Mouse (Mus musculus): ENCODE data around the gene Tiam2. TPM values are rescaled to one million over a fixed set of nuclear protein-coding genes. Genes with fewer than 3 reads are reported as not detected.
"Not testable (repeated sequence)": the region's sequence is repeated elsewhere in the genome, so short reads cannot be mapped to it uniquely, and the experiment has no call there.

Tiam2 gene
- total RNA-seq, 4 experiments from 2014 or later = 82.4 to 86.9 (median 83.6) TPM

- no peak for DNase-seq (ENCODE audit: low spot score in 2 of 2)
Observed at GRCm38 (mm10) chr17:3338821-3339220, 12.4 kb downstream of the Tiam2 start.

- no peak for DNase-seq (ENCODE audit: low spot score in 2 of 2)
Observed at GRCm38 (mm10) chr17:3344872-3345271, 18.5 kb downstream of the Tiam2 start.

DNA sequence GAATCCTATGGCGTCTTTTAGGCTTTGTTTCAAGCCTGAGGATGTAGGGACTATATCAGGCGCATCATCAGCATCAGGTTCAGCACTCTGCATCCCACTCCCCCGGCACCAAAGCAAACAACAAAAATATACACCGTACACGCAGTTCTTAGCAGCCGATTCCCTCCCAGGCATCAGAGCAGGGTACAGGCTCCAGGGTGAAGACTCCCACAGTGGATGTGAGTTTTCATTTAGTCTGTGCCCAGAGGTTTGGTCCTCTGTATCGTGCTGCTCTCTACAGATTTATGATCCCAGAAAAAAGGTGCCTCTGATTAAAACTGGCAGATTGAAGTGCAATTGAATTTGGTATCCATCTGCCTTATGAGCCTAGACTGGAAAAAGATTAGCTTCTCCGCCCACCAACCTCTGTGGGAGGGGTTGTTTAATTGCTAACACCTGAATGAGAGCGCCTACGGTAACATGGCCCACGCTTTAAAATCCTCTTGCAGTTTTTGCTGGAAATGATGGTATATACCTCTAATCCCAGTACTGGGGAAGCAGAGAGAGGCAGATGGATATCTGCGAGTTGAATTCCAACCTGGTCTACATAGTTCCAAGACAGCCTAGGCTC, 19.0 kb downstream of the Tiam2 start:
- peak in 1 of 2 experiments; percentile 24 for DNase-seq (ENCODE audit: low spot score in 2 of 2)

GRCm38 (mm10) chr17:3347800-3348199, 21.4 kb downstream of the Tiam2 start:
- no peak for DNase-seq (ENCODE audit: low spot score in 2 of 2)

- DNase-seq (ENCODE audit: low spot score in 2 of 2) = no peak
Observed at GRCm38 (mm10) chr17:3349331-3349730, 23.0 kb downstream of the Tiam2 start.

- no peak for DNase-seq (ENCODE audit: low spot score in 2 of 2)
Observed at GRCm38 (mm10) chr17:3349939-3350338, 23.6 kb downstream of the Tiam2 start.

DNA sequence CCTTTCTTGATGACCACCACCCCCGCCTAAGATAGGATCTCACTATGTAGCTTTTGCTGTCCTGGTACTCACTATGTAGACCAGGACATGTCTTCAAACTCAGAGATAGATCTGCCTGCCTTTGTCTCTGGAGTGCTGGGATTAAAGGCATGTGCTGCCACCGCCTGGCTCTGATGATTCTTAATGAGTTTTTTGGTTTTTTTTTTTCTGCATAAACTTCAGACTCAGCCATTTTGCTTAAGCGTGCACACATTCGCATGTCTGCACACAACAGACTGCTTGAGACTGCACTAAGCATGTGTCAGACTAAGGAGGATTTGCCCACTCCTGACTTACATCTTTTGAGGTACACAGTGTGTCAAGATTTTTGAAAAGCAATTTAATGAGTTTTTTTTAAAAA, 24.0 kb downstream of the Tiam2 start:
- DNase-seq (ENCODE audit: low spot score in 2 of 2) = no peak

GRCm38 (mm10) chr17:3351668-3352067, 25.3 kb downstream of the Tiam2 start:
- DNase-seq (ENCODE audit: low spot score in 2 of 2) = no peak

GRCm38 (mm10) chr17:3353141-3353540, 26.8 kb downstream of the Tiam2 start:
- DNase-seq (ENCODE audit: low spot score in 2 of 2) = not testable (repeated sequence)

DNA sequence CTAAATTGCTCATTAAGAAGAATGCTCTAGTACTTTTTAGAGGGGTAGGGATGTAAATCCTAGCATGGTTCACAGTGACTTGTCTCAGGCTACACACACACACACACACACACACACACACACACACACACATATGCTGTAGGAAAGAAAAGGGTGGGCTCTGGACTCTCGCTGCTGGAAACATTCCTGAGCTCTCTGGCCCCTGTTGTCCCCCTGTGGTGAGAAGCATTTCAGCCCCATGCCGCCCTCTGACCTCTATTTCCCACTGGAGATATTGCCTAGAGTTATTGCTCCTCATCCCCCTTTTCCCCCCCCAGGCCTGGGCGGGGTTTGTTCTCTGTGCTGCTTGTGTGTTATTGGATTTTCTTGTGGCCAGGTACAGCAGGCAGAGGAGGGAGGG, 28.5 kb downstream of the Tiam2 start:
- DNase-seq (ENCODE audit: low spot score in 2 of 2) = no peak

DNA sequence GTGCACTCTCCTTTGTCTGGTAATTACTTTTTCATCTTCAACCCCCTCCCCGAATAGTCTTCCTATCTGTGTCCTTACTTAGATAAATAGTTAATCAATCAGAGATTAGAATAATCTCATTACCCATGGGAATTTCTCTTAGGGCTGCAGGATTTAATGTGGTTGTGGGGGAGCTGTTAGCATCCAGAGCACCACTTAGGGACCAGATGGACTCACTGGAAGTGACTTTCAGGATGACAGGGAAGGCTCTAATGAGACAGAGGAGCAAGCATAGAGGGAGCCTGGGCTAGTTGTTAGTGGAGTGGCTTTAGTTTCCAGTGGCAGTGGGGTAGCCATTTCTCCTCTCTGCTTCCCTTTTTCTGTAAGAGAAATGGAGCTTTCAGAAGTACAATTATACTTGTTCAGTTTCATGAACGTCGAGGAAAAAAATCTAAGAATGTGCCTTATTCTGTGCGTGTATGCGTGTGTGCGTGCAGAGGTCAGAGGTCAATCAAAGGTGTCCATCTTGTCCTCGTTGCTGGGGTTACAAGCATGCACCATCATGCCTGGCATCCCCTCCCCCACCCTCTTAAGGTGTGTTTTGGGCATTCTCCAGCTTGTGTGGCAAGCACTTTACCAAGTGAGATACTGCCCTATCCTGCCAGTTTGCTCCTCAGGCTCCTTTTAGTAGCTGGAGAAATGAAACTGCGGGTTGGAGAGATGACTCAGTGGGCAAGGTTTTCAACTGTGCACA, 30.4 kb downstream of the Tiam2 start:
- DNase-seq (ENCODE audit: low spot score in 2 of 2) = no peak

GRCm38 (mm10) chr17:3360236-3360635, 33.9 kb downstream of the Tiam2 start:
- no peak for DNase-seq (ENCODE audit: low spot score in 2 of 2)

- DNase-seq (ENCODE audit: low spot score in 2 of 2) = no peak
Observed at GRCm38 (mm10) chr17:3361751-3362150, 35.4 kb downstream of the Tiam2 start.

- DNase-seq (ENCODE audit: low spot score in 2 of 2) = no peak
Observed at GRCm38 (mm10) chr17:3363216-3363615, 36.8 kb downstream of the Tiam2 start.

GRCm38 (mm10) chr17:3366741-3367140, 40.4 kb downstream of the Tiam2 start:
- DNase-seq (ENCODE audit: low spot score in 2 of 2) = no peak

DNA sequence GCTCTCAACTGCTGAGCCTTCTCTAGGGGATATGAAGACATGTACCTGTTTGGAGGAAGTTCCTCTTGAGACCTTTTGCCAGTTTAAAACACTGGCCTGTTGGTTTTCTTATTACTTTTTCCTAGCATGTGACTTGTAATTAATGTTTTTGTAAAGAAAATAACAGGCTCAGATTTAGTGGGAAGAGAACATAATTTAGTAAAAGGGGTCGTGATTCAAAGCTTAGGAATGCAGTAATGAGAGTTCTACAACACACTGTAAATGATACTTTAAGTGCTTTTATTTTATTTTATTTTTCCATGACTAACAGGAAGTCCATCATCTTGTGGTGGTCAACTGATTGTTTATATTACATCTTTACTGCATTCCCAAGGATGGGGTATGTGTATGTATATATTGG, 42.0 kb downstream of the Tiam2 start:
- DNase-seq (ENCODE audit: low spot score in 2 of 2) = no peak

GRCm38 (mm10) chr17:3369631-3370030, 43.3 kb downstream of the Tiam2 start:
- no peak for DNase-seq (ENCODE audit: low spot score in 2 of 2)

DNA sequence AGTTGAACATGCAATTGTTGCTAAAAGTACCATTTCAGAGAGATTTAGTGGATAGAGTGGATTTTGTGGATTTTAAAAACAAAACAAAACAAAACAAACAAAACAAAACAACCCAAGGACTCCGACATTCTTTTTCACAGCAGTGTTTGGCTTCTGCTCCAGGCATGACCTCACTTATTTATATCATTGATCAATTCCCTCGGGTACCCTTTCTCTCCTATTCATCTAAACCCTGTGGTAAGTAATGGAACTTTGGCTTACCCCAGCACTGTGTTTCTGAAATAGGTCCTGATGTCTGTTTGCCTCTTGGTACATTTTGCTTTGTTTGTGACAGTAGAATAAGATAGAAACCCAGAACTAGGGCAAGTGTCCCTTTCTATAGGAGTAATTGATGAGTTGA, 52.2 kb downstream of the Tiam2 start:
- no peak for DNase-seq (ENCODE audit: low spot score in 2 of 2)

- no peak for DNase-seq (ENCODE audit: low spot score in 2 of 2)
Observed at GRCm38 (mm10) chr17:3379753-3380588, 53.6 kb downstream of the Tiam2 start.

DNA sequence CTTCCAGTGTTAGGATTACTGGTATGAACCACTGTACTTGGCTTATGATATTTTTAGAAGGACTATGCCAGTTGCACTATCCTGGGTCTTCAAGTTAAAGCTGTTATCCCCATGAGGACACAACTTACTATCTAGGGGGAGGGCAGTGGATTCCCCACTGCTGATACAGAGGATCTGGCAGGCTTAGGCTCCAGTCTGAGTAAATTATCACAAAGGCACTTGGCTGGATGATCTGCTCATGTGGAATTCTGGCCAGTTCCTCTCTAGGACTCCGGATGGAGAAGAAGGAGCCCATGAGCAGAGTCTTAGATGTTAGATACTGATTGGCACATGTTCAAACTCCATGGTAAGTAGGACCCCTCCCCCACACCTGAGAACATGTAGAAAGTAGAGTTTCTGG, 59.0 kb downstream of the Tiam2 start:
- no peak for DNase-seq (ENCODE audit: low spot score in 2 of 2)

DNA sequence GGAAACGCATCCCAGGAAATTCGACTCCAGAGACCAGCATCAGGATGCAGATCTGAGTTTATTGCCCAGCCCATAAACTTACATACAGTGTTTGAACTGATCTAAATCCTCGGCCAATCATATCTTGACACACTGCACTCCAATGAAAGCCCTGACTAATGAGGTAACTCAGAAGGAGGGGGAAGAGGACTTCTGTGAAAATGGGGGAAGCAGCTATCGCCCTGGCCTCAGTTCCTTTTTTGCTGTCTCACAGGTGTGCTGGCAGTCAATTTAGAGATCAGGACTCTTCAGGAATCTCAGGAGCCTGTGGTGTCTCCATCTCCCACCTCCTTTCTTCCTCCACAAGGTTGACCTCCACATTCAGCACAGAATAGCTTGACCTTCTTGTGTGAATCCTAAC, 61.4 kb downstream of the Tiam2 start:
- DNase-seq (ENCODE audit: low spot score in 2 of 2) = no peak

DNA sequence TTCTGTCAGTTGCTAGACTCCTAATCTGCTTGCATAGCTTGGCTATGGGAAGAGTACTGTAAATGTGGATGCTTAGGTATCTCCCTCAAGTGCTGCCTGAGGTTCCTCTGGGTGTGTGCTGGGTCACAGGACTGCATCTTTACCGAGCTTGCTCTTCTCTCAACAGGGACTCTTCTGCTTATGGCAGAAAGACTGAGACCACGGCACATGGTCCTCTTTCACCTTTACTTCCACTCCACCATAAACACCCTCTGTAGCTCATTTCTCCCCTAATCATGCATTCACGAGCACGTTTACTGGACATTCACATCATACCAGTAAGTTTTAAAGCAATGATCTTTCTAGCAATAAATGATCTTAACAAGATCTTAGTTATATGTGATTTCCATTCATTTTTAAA, 63.4 kb downstream of the Tiam2 start:
- DNase-seq (ENCODE audit: low spot score in 2 of 2) = no peak
